Mouse (Mus musculus): ENCODE results near the gene Fignl1.

Fignl1 gene

DNA sequence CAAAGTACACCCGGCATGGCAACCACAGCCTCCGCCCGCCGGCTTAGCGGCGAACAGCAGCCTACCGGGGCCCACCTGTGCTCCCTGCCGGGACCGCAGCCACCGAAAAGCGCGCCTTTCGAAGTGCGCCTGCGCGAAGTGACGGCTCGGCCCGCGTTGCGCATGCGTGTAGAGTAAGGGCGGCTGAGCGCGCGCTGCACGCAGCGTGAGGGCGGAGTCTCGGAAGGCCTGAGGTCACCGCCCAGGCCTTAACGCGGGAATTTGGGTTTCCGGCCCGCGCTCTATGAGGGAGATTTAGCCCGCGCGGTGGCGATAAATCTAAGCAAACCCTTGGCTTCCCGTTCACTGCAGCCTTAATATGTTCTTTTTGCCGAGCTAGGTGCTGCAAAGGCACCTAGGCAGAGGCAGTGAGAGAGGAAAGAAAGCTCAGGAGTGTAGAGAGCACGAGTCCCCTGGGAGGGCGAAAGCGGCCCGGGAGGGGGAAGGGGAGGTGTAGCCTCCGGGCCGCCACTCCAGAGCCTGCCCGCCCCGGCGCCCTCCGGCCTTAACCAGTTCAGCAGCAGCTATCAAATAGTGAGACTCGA is at the start of gene Fignl1:
TSS of gene Fignl1 (minus strand) at position 143 of the 584 bp plus-strand sequence.
- DNase-seq (ENCODE audit: low spot score), result peak; percentile 97

DNA sequence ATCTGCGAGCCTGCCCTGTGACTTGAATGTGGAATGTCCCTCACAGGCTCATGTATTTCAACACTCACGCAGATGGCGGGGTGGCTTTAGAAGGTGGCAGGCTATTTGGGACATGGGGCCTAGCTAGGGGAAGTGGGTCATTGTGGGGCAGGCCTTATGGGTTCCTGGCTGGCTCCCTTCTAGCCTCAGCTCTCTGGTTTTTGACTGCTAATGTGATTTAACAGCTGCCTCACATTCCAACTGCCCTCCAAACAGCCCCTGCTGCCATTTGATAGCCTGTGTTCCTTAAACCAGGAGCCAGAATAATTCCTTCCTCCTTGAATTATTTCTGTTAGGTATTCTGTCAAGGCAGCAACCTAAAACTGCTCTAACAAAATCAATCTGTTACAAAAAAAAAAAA is 48.2 kb upstream of the Fignl1 start:
- DNase-seq (ENCODE audit: low spot score), result no peak

DNA sequence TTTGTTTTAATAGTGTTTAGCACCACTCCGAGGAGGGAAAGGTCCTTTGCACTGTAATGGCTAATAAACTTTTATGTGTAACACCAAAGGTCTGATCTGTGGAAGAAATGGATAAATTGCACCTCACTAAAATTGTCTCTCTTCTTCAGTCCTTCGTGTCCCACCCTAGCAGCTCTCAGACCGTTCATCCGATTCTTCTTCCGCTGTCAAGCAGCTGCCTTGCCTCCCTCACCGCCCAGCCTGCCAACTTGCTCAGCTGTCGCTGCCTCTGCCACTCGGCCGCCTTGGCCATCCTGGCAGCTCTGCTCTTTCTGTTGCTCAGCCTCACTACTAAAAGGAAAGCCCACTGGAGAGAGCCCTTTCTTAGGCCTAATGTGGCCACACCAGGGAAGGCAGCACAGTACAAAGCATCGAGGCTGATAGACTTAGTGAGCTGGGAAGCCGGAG is 46.9 kb upstream of the Fignl1 start:
- no peak for DNase-seq (ENCODE audit: low spot score)

DNA sequence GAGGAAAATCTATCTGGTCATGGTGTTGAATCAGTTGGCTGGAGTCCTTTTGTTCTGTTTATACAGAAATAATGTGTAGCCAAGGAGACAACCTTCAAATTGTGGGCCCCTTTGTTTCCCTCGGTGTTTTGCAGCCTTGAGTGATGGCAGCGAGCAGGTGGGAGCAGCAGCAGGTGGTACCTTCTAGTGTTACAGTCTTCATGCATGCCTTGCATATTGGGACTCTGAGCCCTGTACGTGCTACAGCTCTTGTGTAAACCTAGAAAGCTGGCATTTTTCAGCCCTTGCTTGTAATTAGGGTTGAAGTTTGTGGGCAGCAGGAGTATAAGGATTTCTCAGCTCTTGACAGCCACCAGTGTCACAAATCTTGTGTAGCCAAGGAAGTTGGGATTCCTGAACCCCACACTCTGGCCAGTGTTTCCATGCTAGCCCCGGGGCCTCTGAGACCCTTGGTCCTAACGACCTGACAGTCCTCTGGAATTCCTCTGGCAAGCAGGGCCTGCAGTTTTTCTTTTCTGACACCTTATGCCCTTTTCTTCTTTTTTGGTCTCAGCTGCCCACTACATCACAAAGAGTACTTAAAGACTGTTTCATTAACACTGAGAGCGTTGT is 46.4 kb upstream of the Fignl1 start:
- no peak for DNase-seq (ENCODE audit: low spot score)

DNA sequence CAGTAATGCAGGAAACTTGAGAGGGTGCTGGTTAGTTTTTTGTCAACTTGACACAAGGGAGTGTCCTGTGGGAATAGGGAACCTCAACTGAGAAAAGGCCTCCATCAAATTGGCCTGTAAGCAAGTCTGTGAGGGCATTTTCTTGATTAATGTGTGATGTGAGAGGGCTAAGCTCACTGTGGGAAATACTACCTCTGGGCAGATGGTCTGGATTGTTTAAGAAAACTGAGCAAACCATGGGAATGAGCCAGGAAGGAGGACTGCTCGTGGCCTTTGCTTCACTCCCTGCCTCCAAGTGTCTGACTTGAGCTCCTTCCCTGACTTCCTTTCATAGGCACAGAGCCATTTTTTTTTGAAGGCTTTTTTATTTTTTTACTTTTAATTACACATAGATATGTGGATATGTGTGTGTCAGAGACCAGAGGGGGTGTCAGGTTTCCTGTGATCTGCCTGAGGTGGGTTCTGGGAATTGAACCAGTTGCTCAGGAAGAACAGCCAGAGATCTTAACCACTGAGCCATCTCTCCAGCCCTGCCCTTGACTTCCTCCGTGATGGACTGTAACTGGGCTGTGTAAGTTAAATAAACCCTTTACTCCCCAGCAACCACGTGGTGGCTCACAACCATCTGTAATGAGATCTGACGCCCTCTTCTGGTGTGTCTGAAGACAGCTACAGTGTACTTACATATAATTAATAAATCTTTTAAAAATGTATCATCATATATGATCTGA is 45.1 kb upstream of the Fignl1 start:
- DNase-seq (ENCODE audit: low spot score), result no peak

DNA sequence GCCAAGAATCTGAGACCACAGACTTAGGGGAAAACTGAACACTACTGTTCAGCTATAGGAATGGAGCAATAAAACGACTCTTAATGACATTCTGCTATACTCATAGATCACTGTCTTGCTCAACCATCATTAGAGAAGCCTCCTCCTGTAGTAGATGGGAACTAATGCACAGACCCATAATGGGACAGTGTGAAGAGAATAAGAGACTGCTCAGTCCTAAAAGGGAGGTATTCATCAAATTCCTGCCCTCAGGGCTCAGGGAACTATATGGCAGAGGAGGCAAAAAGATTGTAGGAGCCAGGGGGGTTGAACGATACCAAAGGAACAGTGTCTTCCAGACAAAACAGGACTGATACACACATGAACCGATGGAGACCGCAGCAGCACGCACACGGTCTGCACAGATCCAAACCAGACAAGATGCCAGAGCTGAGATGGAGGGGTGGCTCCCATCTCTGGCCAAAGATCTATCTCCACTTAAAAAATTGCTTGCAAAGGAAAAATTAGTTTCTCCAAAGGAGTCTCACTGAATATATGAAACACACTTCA is 43.3 kb upstream of the Fignl1 start:
- no peak for DNase-seq (ENCODE audit: low spot score)

DNA sequence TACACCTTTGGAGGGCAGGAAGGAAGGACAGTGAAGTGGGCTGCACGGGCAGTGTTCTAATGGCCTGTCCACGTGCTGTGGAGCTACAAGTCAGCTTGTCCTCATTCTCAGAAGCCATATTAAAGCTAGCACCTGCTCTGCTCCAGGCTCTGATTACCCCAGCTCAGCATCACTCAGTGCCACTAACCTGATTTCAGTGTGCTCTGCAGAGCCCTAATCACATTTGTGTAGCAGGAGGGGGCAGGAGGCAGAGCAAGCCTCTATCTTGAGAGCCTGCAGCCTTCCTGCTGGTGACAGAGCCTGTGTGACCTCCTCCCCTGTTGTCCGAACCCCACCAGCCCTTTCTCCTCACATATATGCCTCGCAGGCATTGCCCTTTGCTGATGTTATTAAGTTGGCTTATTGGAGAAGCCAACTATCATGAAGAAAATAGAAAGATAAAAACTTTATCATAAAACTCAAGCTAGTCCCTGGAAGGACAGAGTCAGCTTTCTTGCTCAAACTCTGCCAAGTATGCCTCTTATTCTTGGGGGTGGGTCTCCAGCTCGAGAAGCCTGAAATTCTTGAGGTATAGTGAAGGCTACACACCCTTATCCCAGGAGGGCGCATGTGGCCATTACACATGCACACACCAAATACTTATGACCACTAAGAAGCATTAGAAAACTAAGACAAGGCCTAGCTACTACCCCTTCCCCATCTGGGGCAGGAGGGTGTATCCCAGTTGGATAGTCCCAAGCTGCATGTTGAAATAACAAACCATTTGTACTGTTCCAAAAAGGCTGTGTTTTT is 41.9 kb upstream of the Fignl1 start:
- DNase-seq (ENCODE audit: low spot score), result no peak

DNA sequence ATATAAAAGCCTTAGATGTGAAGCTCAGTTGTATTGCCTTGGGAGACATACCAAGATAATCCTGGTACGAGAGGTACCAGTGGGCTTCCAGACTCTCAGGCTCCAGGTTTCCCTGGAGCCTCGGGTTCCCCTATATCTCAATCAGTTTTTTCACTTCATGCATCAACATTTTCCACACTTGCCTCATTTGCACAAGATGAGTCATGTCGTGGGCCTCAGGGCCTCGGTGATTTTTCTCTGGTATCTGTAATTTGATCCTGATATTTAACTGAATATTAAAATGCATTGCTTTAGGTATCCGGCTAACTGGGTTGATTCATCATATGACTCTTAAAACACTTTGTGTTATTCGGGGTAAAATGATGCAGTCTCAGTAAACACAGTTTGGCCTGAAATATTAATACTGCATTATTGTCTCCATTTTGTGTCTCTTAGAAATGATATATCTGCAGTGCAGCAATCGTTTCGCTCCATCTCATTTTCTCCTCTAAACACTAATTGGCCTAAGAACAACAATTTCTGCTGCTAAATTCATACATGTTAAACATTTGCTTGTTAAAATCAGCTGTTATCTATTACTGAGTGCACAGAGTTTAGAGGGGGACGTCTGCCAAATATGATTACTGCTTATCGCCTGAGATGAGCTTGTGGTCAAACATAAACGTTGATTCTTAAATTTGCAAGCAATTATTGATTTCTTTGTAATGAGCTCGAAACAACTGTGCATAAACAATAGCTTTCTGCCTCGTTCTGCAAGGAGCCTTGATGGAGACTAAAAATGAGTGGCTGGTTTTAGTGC is 41.0 kb upstream of the Fignl1 start:
- DNase-seq (ENCODE audit: low spot score), result no peak

DNA sequence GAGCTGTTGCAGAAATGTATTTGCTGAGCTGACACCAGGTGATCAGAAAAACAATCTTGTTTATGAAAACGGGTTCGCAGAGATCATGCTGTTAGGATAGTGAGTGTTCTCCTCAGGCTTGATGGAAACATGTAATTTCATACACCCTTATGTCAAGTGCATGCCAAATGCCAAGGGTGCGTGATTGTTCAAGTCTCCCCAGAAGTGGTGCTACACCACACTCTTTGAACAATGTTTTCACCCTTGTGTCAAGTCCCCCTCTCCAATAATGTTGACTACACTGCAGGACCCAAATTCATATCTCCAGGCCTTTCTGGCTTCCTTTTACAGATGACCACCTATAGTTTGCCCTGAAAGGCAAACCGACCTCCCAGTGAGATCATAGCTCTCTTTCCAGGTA is 39.7 kb upstream of the Fignl1 start:
- no peak for DNase-seq (ENCODE audit: low spot score)

DNA sequence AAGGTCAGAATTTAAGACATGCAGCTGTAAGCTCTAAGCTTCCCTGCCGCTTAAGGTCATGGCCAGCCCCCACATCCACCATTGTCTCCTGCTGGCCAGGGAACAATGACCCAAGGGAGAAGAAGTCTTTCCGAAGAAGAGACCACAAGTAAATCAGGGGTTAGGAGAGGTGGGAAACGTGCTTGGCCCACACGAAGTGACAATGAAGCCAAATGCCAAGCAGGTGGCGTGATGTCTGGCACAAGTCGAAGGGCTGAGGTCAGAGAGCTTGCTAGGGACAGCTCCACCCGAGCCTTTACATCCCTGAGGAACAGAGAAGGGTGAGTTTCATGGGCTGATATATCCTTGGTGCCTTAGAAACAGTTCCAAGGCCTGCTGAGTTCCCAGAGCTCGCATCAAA is 36.3 kb upstream of the Fignl1 start:
- DNase-seq (ENCODE audit: low spot score), result no peak

DNA sequence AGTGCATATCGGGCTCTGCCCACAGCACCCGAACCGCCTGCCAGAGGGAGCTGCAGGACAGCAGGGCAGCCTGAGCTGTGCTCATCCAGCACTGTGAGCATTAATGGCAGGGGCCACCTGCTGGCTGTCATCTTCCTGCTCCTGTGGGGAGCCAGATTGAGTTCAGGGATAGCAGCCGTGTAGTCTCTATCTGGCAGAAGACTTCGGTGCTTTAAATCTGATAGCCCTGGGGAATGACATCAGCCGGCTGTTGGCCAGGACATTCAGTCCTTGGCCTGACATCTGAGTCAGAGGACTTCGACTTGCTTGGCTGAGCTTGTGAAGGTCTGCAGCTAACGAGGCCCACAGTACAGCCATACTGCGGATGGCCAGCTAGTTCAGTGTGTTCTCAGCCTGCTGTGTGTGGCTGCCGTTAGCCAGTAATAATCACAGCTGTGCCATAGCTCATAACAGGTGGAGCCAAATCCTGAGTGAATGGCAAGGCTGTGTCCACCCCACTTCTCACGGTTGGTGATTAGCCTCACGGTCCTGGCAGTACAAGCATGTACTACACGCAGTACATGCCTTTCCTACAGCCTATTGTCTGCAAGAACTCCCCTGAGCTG is 35.7 kb upstream of the Fignl1 start:
- DNase-seq (ENCODE audit: low spot score), result no peak

DNA sequence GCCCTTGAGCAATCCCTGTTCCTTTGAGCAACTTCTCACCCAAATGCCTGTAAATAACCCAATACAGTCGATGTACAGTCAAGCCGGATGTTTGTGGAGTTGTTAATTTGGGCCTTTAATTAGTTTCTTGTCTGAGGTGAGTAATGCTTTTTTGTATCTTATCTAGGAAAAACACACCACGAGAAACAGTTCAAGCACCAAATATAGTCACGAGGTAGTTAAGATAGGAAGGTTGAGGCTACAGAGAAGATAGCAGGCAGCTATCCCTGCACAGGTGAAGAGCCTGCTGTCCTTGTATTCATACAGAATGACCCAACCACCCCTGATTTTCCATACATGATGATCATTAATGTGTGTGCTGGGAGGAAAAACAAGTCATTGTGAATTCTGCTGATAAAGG is 32.8 kb upstream of the Fignl1 start:
- no peak for DNase-seq (ENCODE audit: low spot score)

DNA sequence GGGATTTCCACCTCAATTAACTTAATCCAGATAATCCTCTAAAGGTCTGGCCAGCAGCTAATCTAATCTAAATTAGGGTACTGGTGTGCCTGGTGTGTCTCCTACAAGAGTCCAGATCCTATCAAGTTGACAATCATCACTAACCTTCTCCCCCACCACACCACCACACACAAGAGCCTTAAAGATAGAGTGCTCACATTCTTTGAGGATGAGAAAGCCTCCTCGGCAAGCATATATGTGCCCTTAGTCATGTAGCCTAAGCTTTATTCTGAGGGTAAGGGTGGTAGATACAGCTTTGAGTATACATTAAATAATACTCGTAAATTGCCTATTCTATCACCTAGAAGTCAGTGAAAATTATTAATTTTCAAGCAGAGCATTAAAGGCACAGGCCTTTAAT is 32.0 kb upstream of the Fignl1 start:
- no peak for DNase-seq (ENCODE audit: low spot score)

DNA sequence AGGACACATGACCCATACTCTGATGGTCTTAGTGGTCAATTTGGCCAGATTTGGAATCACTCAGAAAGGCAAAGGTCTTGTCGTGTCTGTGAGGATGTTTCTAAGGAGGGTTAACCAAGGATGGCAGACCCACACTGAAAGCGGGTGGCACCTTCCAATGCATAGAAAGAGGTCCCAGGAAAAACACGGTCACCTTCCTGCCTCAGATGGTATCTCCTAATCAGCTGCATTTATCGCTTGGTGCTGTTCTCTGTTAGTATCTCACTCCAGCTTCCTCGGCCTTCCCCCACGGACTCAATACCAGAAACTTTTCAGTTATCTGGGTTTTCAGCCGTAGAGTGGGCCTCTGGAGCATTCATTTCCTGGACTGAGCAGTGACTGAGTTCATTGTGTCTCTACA is 31.1 kb upstream of the Fignl1 start:
- no peak for DNase-seq (ENCODE audit: low spot score)

DNA sequence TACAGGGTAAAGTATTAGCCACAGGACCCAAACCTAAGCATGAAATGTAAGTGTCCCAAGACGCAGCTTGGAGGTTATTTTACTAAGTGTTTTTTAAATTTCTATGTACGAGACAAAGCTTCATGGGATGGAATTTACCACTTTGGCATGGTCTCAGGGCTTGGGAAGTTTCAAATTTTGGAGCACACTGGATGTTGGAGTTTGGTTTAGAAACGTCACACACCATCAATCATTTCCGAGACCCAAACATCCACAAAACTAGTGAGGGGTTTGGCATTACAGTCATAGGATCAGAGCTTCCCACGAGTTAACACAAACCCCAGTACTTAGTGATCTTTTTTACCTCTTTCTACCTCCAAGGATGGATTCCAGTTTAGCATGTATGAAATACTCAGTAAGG is 28.6 kb upstream of the Fignl1 start:
- no peak for DNase-seq (ENCODE audit: low spot score)

DNA sequence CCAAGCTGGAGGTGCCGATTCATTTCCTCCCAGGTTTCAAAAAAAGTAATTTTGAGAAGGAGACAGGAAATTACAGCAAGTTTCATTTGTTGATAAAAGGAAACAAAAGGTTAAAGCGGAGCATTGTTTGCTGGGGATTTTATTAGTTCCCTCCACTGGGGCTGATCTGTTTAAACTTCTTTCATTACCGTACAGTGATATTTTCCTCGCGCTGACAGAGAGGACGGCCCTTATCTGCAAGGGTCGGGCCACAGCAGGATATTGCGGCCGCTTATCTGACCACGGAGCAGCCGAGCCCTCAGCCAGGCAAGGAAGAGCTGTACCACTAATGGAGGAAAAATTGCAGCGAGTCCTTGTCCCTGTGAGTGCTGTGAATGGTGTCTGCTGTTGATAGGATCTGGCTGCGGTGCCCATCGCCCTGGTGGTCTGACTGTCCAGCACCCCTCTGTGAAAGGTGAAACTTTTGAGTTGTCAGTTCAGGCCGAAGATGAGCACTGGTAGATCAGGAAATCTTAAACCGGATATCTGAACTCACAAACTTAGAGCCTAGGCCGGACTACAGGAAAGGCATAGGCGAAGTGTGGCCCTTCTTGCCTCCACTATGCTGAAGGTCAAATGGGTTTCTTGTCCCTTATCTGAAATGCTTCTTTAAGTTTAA is 28.1 kb upstream of the Fignl1 start:
- DNase-seq (ENCODE audit: low spot score), result no peak

DNA sequence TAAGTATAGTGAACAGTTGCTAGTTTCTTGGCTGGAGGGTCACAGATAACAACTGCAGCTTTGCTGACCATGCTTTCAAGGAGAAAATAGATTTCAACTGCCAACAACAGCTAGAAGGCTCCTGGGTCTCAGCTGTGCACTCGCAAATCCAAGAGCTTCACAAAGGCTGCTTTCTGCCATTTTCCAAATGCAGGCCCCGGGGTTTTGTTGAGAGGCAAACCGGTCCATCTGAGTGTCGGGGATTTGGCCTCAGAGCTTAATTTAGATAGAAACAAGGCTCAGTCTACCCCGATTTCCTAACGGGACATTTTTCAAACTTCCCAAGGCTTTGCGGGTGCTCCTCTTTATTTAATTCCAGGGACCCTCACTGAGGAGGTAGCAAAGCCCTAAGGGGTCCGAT is 27.5 kb upstream of the Fignl1 start:
- no peak for DNase-seq (ENCODE audit: low spot score)

DNA sequence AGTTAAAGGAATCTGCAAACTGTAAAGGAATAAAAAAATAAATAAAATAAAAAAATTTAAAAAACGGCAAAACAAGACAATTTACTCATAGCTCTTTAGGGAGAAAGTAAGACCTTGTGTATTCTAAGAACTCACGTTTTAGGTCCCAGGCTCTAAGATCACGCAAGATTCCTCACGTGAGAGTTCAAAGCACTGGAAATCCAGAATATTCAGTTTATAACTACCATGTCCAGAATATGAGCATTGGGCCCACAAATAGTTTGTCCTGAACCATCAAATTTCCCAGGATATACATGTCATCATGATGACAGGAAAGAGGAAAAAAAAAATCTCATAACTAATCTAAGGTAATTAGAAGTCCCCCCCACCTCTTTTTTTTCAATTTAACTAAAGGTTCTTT is 27.0 kb upstream of the Fignl1 start:
- no peak for DNase-seq (ENCODE audit: low spot score)

DNA sequence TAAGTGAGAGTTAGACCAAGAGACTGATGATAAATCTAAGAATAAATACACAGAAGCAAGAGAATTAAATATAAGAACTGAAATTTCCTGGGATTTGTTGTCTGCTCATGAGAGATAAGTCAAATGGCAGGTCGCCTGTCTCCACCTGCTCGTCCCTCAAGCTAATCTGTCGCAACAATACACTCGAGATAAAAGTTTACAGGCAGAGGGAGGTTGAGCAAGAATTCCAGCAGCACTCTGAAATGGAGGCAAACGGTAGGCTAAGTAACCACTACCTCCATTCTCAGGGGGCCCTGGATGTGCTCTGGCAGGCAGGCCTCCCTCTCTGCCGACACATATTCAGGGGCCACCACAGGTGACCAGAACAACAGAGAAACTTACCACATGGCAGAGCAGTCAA is 26.6 kb upstream of the Fignl1 start:
- no peak for DNase-seq (ENCODE audit: low spot score)

DNA sequence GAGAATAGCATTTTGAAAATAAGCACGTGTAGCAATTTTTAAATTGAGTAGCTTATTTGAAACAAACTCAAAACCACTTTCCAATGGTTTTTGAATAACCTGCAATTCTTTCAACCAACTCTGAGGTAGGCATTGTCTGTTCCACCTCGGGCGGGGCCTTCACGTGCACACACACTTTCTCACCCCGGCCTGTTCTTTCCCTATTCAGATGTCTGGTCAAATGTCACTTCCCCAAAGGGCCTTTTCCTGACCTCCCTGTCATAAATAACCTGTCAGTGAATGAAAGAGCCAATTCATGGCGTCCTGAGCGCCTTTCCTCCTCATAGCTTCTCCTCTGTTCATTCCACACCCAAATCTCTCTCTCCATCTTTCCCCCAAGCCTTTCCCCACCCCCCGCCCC is 24.3 kb upstream of the Fignl1 start:
- DNase-seq (ENCODE audit: low spot score), result no peak

DNA sequence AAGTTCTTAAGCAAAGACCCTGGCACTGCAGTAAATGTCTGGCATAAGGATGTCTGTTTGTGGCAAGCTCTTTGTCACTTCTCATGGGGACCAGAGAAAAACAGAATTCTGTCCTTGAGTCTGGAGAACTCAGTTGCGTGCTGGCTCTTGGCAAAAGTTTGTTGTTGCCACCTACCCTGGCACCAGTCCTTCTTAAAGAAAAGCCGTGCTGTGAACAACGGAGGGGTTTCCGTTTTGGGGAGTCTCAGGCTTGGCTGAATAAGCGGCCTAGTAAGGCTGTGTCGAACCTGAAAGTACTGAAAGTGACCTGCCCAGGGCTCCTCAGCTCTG is 24.0 kb upstream of the Fignl1 start:
- no peak for DNase-seq (ENCODE audit: low spot score)

All from spleen, adult 12 weeks (tissue).